Mouse (Mus musculus) liver, embryonic 13.5 days (tissue): ENCODE results near the gene Fbxl18. TPM values are rescaled to one million over a fixed set of nuclear protein-coding genes. Genes with fewer than 3 reads are reported as not detected.

Experiments used
- ATAC-seq: fragments of 200-750 bp; cut with Nextera tagmentation; 2 replicates; pipeline ENCODE4 v1.8.0; 2017; ENCODE audit warnings: low read depth, mild to moderate bottlenecking, moderate number of reproducible peaks, moderate library complexity
- DNase-seq: peaks from one replicate; pipeline ENCODE4 v3.0.0; 2022
- H3K27ac ChIP-seq: fragments of 300-500 bp; sonication (generic); 2 replicates; pipeline ENCODE4 v1.5.1; 2015; ENCODE audit warnings: moderate library complexity, mild to moderate bottlenecking, inconsistent platforms
- H3K27me3 ChIP-seq: fragments of 300-500 bp; sonication (generic); 2 replicates; pipeline ENCODE4 v1.6.1; 2015; ENCODE audit warnings: mild to moderate bottlenecking, inconsistent platforms
- H3K36me3 ChIP-seq: fragments of 300-500 bp; sonication (generic); 2 replicates; pipeline ENCODE4 v1.6.1; 2015; ENCODE audit warnings: mild to moderate bottlenecking, inconsistent platforms
- H3K4me1 ChIP-seq: fragments of 300-500 bp; sonication (generic); replicated peaks from 2 replicates; pipeline ENCODE4 v1.6.1; 2015; ENCODE audit warnings: inconsistent platforms
- H3K4me2 ChIP-seq: fragments of 300-500 bp; sonication (generic); 2 replicates; pipeline ENCODE4 v1.6.1; 2015; ENCODE audit warnings: inconsistent platforms, mild to moderate bottlenecking, moderate library complexity
- H3K4me3 ChIP-seq: fragments of 300-500 bp; sonication (generic); replicated peaks from 2 replicates; pipeline ENCODE4 v1.5.1; 2015; ENCODE audit warnings: mild to moderate bottlenecking, inconsistent platforms
- H3K9ac ChIP-seq: fragments of 300-500 bp; sonication (generic); 2 replicates; pipeline ENCODE4 v1.6.1; 2015; ENCODE audit warnings: mild to moderate bottlenecking, inconsistent platforms
- H3K9me3 ChIP-seq: fragments of 300-500 bp; sonication (generic); replicated peaks from 2 replicates; pipeline ENCODE4 v1.6.1; 2016; ENCODE audit warnings: inconsistent platforms
- WGBS: fragments of 180-500 bp; shearing (Covaris S2); methylation state at CpG from one replicate; pipeline ENCODE4 v1.1.7; 2015; ENCODE audit not compliant: insufficient replicate concordance; 5-methylcytosine and 5-hydroxymethylcytosine counted together
- polyA plus RNA-seq: library from polyadenylated mRNA; unstranded; fragments of >200 nt; fragmentation: Nextera tagmentation; extraction: Ambion mirVana; gene quantifications from 2 replicates; pipeline ENCODE4 v1.2.1, GENCODE M21; 2015

The Fbxl18 gene
- polyA plus RNA-seq, 1 experiment from 2014 or later = 3.7 TPM

DNA sequence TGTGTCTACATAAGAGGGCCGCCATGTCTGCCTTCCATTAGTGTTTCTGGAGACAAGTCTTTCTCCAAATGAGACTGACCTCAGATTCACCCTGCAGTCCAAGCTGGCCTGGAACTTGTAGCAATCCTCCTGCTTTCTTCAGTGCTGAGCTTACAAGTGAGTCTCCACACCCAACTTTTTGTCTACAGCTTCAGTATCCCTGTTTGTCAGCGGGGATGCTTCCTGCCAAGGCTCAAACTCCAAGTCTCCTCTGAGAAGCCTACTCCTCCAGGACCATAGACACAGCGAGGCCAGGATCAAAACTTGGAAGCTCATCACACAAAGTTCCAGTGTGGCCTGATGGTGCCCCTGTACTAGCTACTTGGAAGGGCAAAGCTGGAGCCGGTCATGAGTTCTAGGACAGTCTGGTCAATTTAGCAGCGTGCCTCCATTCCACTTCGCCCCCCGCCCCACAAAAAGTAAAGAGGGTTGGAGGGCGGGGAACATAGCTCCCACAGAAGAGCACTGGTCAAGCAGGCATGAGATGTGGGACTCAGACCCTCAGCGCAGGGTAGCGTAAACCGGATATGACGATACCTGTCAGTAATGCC is 32.2 kb upstream of the Fbxl18 start:
- no peak for DNase-seq
- H3K27ac ChIP-seq = peak overlapping the region; percentile 86
- H3K4me2 ChIP-seq = no peak overlapping the region
- H3K4me3 ChIP-seq = no peak overlapping the region
- no peaks in the 10 kb centered on the region for H3K9me3 ChIP-seq
- no peaks in the 10 kb centered on the region for H3K36me3 ChIP-seq
- WGBS = 90% methylated on average over 12 of the region's 12 CpGs
- peaks cover 90% of the 10 kb centered on the region for H3K4me1 ChIP-seq
- peak overlapping the region; percentile 59; the same call in 1 of the 2 replicates for H3K9ac ChIP-seq
- ATAC-seq = no peak
- no peaks in the 10 kb centered on the region for H3K27me3 ChIP-seq

DNA sequence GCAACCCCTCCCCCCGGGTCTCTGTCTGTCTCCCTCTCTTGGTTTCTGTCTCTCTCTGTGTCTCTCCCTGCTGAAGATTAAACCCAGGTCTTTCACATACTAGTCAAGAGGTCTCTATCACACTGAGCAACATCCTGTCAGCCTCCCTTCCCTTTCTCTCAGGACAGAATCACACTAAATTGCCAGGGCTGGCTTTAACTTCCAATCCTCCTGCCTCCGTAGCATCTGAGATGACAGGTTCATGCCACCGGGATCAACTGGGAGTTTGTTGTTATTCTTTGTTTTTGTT is 31.7 kb upstream of the Fbxl18 start:
- peak overlapping the region; percentile 59 for H3K9ac ChIP-seq
- H3K4me3 ChIP-seq = no peak overlapping the region
- H3K4me2 ChIP-seq = peak overlapping the region; percentile 41; the same call in 1 of the 2 replicates
- H3K4me1 ChIP-seq = peaks cover 91% of the 10 kb centered on the region
- H3K27me3 ChIP-seq = no peaks in the 10 kb centered on the region
- H3K27ac ChIP-seq = peak overlapping the region; percentile 86
- ATAC-seq = no peak
- WGBS = 41% methylated on average over 3 of the region's 3 CpGs
- DNase-seq = no peak
- H3K9me3 ChIP-seq = no peaks in the 10 kb centered on the region
- H3K36me3 ChIP-seq = no peaks in the 10 kb centered on the region

DNA sequence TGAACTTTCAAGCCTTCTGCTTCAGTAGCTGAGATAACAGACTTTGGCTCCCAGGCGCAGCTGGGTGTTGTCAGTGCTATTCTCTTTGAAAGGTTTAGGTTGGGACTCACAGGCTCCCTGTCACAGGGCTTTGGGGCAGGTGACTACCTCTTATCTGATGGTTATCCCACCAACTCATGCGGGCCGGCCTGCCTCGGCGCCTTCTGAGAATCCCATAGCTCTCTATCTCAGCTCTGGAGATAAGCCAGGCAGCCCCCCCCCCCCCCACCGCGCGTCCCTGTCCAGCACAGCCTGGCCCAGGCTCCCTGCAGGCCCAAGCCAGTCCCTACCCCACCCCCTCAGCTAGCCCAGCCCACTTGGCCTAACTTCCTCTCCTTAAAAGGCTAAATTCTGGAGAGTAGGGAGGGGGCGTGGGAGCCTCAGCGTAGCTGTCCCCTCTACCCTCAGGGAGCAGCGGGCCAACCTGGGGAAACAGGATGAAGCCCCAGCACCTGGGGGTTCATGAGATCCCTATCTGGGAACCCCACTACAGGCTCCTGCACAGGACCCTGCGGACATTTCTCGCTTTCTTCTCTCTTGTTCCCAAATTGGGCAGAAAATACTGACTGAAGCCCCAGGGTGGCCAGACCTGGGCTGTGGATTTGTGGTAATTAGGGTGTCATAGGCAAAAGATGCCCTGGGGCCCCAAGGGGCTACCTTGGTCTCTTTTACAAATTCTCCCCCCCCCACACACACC is 31.2 kb upstream of the Fbxl18 start:
- peak overlapping the region; percentile 59 for H3K9ac ChIP-seq
- peaks cover 91% of the 10 kb centered on the region for H3K4me1 ChIP-seq
- H3K27ac ChIP-seq = peak overlapping the region; percentile 86
- no peaks in the 10 kb centered on the region for H3K9me3 ChIP-seq
- ATAC-seq (peak; percentile 64), DNase-seq (peak; percentile 44)
- no peaks in the 10 kb centered on the region for H3K27me3 ChIP-seq
- peak overlapping the region; percentile 41 for H3K4me2 ChIP-seq
- H3K4me3 ChIP-seq = no peak overlapping the region
- 12% methylated on average over 13 of the region's 13 CpGs for WGBS
- no peaks in the 10 kb centered on the region for H3K36me3 ChIP-seq

DNA sequence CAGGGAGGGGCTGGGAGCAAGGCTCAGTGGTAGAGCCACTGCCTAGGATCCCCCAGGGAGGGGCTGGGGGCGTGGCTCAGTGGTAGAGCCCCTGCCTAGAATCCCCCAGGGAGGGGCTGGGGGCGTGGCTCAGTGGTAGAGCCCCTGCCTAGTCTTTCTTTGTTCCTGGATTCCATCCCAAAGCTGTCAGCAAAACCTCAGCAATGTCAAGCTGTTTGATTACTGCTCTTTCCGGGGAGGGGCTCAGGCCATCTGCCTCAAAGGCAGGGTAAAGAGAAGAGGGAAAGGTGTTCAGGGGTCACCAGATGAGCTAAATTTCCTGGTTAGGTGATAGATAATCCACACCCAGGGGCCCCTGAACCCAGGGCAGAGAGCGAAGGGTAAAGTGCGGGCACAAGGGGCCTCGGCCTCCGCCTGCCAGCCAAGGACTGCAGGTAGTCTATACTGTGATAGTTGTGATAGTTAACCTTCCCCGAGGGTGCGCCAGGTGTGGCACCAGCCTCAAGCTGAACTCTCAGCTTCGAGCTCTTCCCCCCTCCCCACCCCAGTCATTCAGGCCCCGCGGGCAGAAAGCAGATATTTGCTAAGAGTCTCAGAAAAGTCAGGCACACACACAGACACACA is 29.2 kb upstream of the Fbxl18 start:
- Histone ChIP-seq H3K36me3 (no peaks in the 10 kb centered on the region), H3K4me1 (peaks cover 94% of the 10 kb centered on the region), H3K9me3 (no peaks in the 10 kb centered on the region), H3K27ac (peak overlapping the region; percentile 86), H3K27me3 (no peaks in the 10 kb centered on the region), H3K4me2 (no peak overlapping the region), H3K9ac (no peak overlapping the region), H3K4me3 (no peak overlapping the region)
- 65% methylated on average over 12 of the region's 12 CpGs for WGBS
- ATAC-seq (no peak), DNase-seq (no peak)

DNA sequence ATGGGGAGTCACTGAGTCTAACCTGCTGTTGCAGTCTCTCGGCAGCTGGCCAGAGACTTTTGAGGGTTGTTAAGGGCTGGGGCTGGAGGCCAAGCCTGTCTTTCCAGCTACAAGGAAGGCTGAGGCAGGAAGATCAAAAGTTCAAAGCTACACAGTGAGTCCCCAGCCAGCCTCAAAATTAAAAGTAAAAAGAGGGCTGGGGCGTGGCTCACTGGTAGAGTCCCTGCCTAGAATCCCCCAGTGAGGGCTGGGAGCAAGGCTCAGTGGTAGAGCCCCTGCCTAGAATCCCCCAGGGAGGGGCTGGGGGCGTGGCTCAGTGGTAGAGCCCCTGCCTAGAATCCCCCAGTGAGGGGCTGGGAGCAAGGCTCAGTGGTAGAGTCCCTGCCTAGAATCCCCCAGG is 28.6 kb upstream of the Fbxl18 start:
- H3K4me1 ChIP-seq = peaks cover 94% of the 10 kb centered on the region
- 70% methylated on average over 3 of the region's 3 CpGs for WGBS
- H3K4me3 ChIP-seq = no peak overlapping the region
- H3K9ac ChIP-seq = no peak overlapping the region
- H3K9me3 ChIP-seq = no peaks in the 10 kb centered on the region
- ATAC-seq (no peak), DNase-seq (no peak)
- no peak overlapping the region for H3K4me2 ChIP-seq
- H3K36me3 ChIP-seq = no peaks in the 10 kb centered on the region
- no peak overlapping the region; the same call in 1 of the 2 replicates for H3K27ac ChIP-seq
- no peaks in the 10 kb centered on the region for H3K27me3 ChIP-seq

DNA sequence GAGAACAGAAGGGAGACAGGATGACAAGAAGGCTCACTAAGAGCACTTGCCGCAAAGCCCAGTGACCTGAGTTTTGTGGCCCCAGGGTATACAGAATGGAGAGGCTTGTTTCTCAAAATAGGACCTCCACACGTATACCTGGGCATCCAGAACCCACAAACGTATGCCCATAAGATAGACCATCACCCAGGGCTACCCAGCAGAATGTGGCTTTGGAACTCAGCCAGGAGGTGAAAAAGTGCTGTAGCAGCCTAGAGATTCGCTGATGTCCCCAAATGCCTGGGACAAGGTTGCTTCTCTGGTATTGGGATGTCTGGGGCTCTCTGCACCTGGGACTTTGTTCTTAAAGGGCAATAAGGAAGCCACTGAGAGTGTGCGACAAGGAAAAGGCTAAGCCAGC is 27.0 kb upstream of the Fbxl18 start:
- ATAC-seq (no peak), DNase-seq (no peak)
- Histone ChIP-seq H3K4me2 (peak overlapping the region; percentile 69; the same call in 1 of the 2 replicates), H3K27me3 (no peaks in the 10 kb centered on the region), H3K9ac (peak overlapping the region; percentile 69), H3K4me3 (no peak overlapping the region), H3K27ac (peak overlapping the region; percentile 100), H3K36me3 (no peaks in the 10 kb centered on the region), H3K9me3 (no peaks in the 10 kb centered on the region), H3K4me1 (peaks cover 79% of the 10 kb centered on the region)
- 85% methylated on average over 5 of the region's 5 CpGs for WGBS

DNA sequence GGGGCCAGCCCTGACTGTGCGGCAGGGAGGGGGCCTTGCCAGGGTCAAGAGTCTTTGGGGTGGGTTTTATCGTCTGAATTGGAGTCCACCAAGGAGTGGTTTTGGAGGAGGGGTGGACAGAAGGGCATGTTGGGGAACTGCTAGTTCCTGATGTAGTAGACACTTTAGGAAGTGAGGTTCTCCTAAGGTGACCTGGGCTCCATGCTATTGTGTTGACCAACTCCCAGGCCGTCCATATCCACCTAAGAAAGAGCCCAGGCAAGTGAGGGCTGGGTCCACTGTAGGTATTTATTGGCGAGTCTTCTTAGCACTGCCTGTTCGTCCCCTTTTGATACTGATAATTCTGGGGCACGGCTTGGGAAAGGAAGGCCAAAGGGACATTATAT is 25.8 kb upstream of the Fbxl18 start:
- Histone ChIP-seq H3K27ac (peak overlapping the region; percentile 100), H3K9me3 (no peaks in the 10 kb centered on the region), H3K36me3 (no peaks in the 10 kb centered on the region), H3K4me1 (peaks cover 68% of the 10 kb centered on the region), H3K9ac (peak overlapping the region; percentile 69), H3K27me3 (no peaks in the 10 kb centered on the region), H3K4me3 (peak overlapping the region; percentile 40), H3K4me2 (peak overlapping the region; percentile 69)
- DNase-seq (no peak), ATAC-seq (peak; percentile 6)
- 20% methylated on average over 6 of the region's 6 CpGs for WGBS

DNA sequence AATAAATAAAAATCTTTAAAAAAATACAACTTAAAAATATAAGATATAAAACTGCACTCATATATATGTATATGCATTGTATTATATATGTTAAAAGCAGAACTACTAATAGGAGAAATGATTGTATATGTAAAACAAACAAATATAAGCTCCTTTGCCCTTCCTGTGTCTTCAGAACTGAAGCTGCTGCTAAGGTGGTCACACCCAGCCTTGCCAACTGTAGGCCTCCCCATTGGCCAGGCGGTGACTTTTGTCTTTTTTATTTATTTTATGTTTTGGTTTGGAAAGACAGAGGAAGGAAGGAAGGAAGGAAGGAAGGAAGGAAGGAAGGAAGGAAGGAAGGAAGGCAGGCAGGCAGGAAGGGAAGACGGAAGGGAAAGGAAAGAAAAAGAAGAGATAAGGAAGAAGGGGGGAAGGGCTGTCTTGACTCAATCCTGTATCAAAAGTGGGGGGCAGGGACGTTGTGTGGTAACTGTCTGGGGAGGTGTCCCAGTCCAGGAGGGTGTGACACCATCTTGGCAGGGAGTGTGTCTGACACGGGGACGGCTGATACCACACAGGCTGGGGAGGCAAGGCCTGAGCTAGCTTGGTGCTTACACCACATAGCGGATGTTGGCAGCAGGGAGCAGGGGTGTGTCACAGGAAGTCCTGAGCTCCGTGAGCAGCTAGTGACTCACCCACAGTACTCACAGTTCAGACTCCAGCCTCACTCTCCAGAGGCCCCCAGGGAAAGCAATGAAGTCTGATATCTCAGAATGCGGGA is 25.3 kb upstream of the Fbxl18 start:
- H3K4me3 ChIP-seq = peak overlapping the region; percentile 40
- H3K4me1 ChIP-seq = peaks cover 62% of the 10 kb centered on the region
- peak overlapping the region; percentile 100 for H3K27ac ChIP-seq
- H3K4me2 ChIP-seq = peak overlapping the region; percentile 69
- H3K9me3 ChIP-seq = no peaks in the 10 kb centered on the region
- no peaks in the 10 kb centered on the region for H3K27me3 ChIP-seq
- peak; percentile 94 for DNase-seq
- H3K9ac ChIP-seq = peak overlapping the region; percentile 69
- ATAC-seq = peak; percentile 100
- WGBS = 12% methylated on average over 8 of the region's 8 CpGs
- no peaks in the 10 kb centered on the region for H3K36me3 ChIP-seq

DNA sequence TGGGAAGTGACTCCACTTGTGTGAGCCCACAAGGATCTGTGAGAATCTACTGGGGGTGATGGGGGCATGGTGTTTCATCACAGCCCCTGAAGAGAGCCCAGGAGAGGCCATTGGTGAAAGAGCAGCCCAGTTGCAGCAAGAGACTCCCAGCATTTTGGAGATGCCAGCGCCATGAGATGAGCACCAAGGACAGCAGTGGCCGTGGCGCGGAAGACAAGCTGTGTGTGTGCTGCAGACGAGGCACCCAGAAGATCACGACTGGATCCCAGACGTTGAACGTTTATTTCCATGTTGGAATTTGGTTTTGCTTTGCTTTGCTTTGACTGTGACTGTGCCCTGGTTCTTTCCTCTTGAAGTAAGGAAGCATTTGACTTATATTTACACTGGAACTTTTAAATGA is 22.2 kb upstream of the Fbxl18 start:
- H3K9me3 ChIP-seq = no peaks in the 10 kb centered on the region
- H3K4me2 ChIP-seq = no peak overlapping the region
- no peak overlapping the region for H3K27ac ChIP-seq
- H3K9ac ChIP-seq = no peak overlapping the region
- peaks cover 52% of the 10 kb centered on the region for H3K4me1 ChIP-seq
- no peak for ATAC-seq
- 86% methylated on average over 8 of the region's 8 CpGs for WGBS
- H3K36me3 ChIP-seq = no peaks in the 10 kb centered on the region
- no peaks in the 10 kb centered on the region for H3K27me3 ChIP-seq
- H3K4me3 ChIP-seq = no peak overlapping the region
- DNase-seq = no peak

DNA sequence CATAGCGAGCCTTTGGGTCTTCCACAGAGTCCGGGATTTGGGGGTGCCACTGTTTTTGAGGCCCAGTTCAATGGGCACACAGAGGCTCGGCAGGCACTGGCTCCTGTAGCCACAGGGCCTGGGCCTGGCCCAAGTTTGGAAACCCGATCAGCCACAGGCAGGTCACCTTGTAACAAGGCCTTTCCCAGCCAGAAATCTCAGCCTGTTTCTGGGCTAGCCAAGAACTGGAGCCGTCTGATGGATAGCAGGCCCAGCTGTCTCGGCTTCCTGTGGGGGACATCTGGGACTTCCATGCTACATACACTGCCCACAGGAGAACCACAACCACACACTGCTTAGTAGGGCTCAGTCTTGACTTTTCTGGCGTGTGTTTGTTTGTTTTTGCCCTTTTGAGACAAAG is 21.4 kb upstream of the Fbxl18 start:
- no peak for DNase-seq
- H3K4me1 ChIP-seq = peaks cover 52% of the 10 kb centered on the region
- 74% methylated on average over 7 of the region's 7 CpGs for WGBS

DNA sequence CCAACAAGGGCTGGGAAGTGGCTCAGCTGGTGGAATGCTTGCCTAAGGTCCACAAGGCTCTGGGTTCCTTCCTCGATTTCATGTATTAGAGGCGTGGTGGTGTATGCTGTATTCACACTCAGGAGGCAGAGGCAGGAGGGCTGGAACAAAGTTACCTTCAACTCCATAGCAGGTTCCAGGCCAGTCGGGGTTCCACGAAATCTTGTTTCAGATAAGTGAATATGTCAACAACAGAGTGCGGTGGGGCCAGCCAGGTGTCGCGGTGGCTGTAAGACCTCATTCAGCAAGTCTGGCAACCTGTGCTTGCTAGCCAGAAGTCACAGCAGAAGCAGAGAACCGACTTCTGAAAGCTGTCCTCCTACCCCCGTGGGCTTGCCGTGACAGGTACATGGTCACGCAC is 20.0 kb upstream of the Fbxl18 start:
- 78% methylated on average over 11 of the region's 11 CpGs for WGBS
- H3K4me1 ChIP-seq = peaks cover 52% of the 10 kb centered on the region
- ATAC-seq (no peak), DNase-seq (no peak)
- H3K9me3 ChIP-seq = no peaks in the 10 kb centered on the region
- no peak overlapping the region for H3K4me2 ChIP-seq
- 0 out of 2 replicates have a peak overlapping the region, but pooled peaks have one; percentile 6 for H3K9ac ChIP-seq
- peak overlapping the region; percentile 24; the same call in 1 of the 2 replicates for H3K27ac ChIP-seq
- no peaks in the 10 kb centered on the region for H3K27me3 ChIP-seq
- H3K36me3 ChIP-seq = no peaks in the 10 kb centered on the region
- H3K4me3 ChIP-seq = no peak overlapping the region

More for the DNA sequence above, 21.4 kb upstream of the Fbxl18 start:
- no peak for ATAC-seq
- H3K4me3 ChIP-seq = no peak overlapping the region
- no peaks in the 10 kb centered on the region for H3K9me3 ChIP-seq
- H3K4me2 ChIP-seq = no peak overlapping the region
- peak overlapping the region; percentile 5; the same call in 1 of the 2 replicates for H3K27ac ChIP-seq
- 0 out of 2 replicates have a peak overlapping the region, but pooled peaks have one; percentile 17 for H3K9ac ChIP-seq
- H3K27me3 ChIP-seq = no peaks in the 10 kb centered on the region
- H3K36me3 ChIP-seq = no peaks in the 10 kb centered on the region
